Mouse (Mus musculus): ENCODE results near the gene Chst8. TPM values are rescaled to one million over a fixed set of nuclear protein-coding genes. Genes with fewer than 3 reads are reported as not detected.

Gene Chst8
- polyA plus RNA-seq, 1 experiment from 2014 or later, result 0.49 TPM

- Histone ChIP-seq H3K36me3 (ENCODE audit: control insufficient read depth, insufficient read depth, low read length) (no peaks in the 10 kb centered on the region), H3K4me1 (ENCODE audit: control insufficient read depth in 2 of 2, insufficient read depth in 2 of 2, low read length in 2 of 2) (peaks cover 0 to 5% of the 10 kb centered on the region in 2 experiments; a peak in 1 of 4 replicates), H3K4me3 (ENCODE audit: control insufficient read depth in 1 of 2, insufficient read depth in 1 of 2, low read depth in 1 of 2, low read length in 2 of 2) (no peak overlapping the region), H3K9ac (ENCODE audit: low read length) (no peak overlapping the region), H3K27me3 (ENCODE audit: control insufficient read depth, insufficient read depth, low read length) (0 out of 2 replicates have a peak, but pooled peaks cover 2% of the 10 kb centered on the region), H3K27ac (replicated peaks in 1 of 2; ENCODE audit: control insufficient read depth in 1 of 2, insufficient read depth in 1 of 2, low read depth in 2 of 2, low read length in 2 of 2) (no peak overlapping the region), H3K9me3 (ENCODE audit: control insufficient read depth, low read length) (0 out of 2 replicates have a peak, but pooled peaks cover 3% of the 10 kb centered on the region), H3K4me2 (ENCODE audit: low read length) (no peak overlapping the region)
- ATAC-seq (ENCODE audit: insufficient number of reproducible peaks, insufficient read depth, low FRiP score, low read depth), result no peak
- 74% methylated on average over 7 of the region's 7 CpGs for WGBS
Observed at GRCm38 (mm10) chr7:34750350-34750749, 62.2 kb downstream of the Chst8 start.

DNA sequence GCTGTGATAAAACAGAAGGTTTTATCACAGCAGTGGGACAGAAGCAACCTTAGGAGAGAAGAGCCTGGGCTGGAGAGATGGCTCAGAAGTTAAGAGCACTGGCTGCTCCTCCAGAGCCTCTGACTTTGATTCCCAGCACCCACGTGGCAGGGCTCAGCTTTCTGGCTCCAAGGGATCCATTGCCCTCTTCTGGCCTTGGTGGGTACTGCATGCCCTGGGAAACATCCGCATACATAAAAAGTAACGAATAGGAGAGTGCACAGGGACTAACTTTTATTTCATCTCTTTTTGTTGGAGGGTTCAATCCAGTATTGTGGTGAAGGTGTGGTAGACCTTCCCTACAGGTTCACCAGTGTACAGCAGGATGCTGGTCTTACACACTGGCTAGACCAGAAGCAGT lies 62.8 kb downstream of the Chst8 start:
- H3K9me3 ChIP-seq (ENCODE audit: control insufficient read depth, low read length), result 0 out of 2 replicates have a peak, but pooled peaks cover 3% of the 10 kb centered on the region
- ATAC-seq (ENCODE audit: insufficient number of reproducible peaks, insufficient read depth, low FRiP score, low read depth), result no peak
- WGBS, result 61% methylated on average over 3 of the region's 3 CpGs
- H3K4me1 ChIP-seq (ENCODE audit: control insufficient read depth in 2 of 2, insufficient read depth in 2 of 2, low read length in 2 of 2), result peaks cover 0 to 5% of the 10 kb centered on the region in 2 experiments; a peak in 1 of 4 replicates
- H3K27me3 ChIP-seq (ENCODE audit: control insufficient read depth, insufficient read depth, low read length), result 0 out of 2 replicates have a peak, but pooled peaks cover 2% of the 10 kb centered on the region
- no peak overlapping the region for H3K27ac ChIP-seq (replicated peaks in 1 of 2; ENCODE audit: control insufficient read depth in 1 of 2, insufficient read depth in 1 of 2, low read depth in 2 of 2, low read length in 2 of 2)
- no peaks in the 10 kb centered on the region for H3K36me3 ChIP-seq (ENCODE audit: control insufficient read depth, insufficient read depth, low read length)
- no peak overlapping the region for H3K4me3 ChIP-seq (ENCODE audit: control insufficient read depth in 1 of 2, insufficient read depth in 1 of 2, low read depth in 1 of 2, low read length in 2 of 2)
- no peak overlapping the region for H3K4me2 ChIP-seq (ENCODE audit: low read length)
- H3K9ac ChIP-seq (ENCODE audit: low read length), result no peak overlapping the region

DNA sequence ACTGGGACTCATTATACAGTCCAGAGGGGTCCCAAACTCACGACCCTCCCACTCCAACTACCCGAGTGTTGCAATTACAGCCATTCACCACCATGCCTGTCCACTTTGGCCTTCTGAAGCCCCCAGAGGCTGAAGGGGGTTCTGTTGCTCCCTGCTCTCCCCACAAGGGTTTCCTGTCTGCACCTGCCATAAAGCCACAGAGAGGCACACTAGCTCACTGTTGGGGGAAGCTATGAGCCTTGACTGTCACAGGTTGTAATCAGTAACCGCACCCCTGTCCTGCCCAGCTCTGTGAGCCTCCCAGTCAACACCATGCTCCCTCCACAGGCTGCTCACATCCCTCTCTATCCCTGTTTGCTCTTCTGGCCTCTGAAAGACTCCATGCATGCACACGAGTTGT lies 64.0 kb downstream of the Chst8 start:
- no peak for ATAC-seq (ENCODE audit: insufficient number of reproducible peaks, insufficient read depth, low FRiP score, low read depth)
- WGBS, result 73% methylated on average over 4 of the region's 4 CpGs

GRCm38 (mm10) chr7:34747661-34748060 lies 64.8 kb downstream of the Chst8 start:
- 83% methylated on average over 12 of the region's 12 CpGs for WGBS
- Histone ChIP-seq H3K9ac (ENCODE audit: low read length) (no peak overlapping the region), H3K4me1 (ENCODE audit: control insufficient read depth in 2 of 2, insufficient read depth in 2 of 2, low read length in 2 of 2) (peaks cover 0 to 5% of the 10 kb centered on the region in 2 experiments; a peak in 1 of 4 replicates), H3K9me3 (ENCODE audit: control insufficient read depth, low read length) (0 out of 2 replicates have a peak, but pooled peaks cover 3% of the 10 kb centered on the region), H3K4me2 (ENCODE audit: low read length) (no peak overlapping the region), H3K27ac (replicated peaks in 1 of 2; ENCODE audit: control insufficient read depth in 1 of 2, insufficient read depth in 1 of 2, low read depth in 2 of 2, low read length in 2 of 2) (no peak overlapping the region), H3K27me3 (ENCODE audit: control insufficient read depth, insufficient read depth, low read length) (0 out of 2 replicates have a peak, but pooled peaks cover 2% of the 10 kb centered on the region), H3K36me3 (ENCODE audit: control insufficient read depth, insufficient read depth, low read length) (no peaks in the 10 kb centered on the region), H3K4me3 (ENCODE audit: control insufficient read depth in 1 of 2, insufficient read depth in 1 of 2, low read depth in 1 of 2, low read length in 2 of 2) (no peak overlapping the region)
- no peak for ATAC-seq (ENCODE audit: insufficient number of reproducible peaks, insufficient read depth, low FRiP score, low read depth)

More for the DNA sequence above, 64.0 kb downstream of the Chst8 start:
- peaks cover 0 to 5% of the 10 kb centered on the region in 2 experiments; a peak in 1 of 4 replicates for H3K4me1 ChIP-seq (ENCODE audit: control insufficient read depth in 2 of 2, insufficient read depth in 2 of 2, low read length in 2 of 2)
- no peak overlapping the region for H3K27ac ChIP-seq (replicated peaks in 1 of 2; ENCODE audit: control insufficient read depth in 1 of 2, insufficient read depth in 1 of 2, low read depth in 2 of 2, low read length in 2 of 2)
- H3K4me3 ChIP-seq (ENCODE audit: control insufficient read depth in 1 of 2, insufficient read depth in 1 of 2, low read depth in 1 of 2, low read length in 2 of 2), result no peak overlapping the region
- no peaks in the 10 kb centered on the region for H3K36me3 ChIP-seq (ENCODE audit: control insufficient read depth, insufficient read depth, low read length)
- 0 out of 2 replicates have a peak, but pooled peaks cover 2% of the 10 kb centered on the region for H3K27me3 ChIP-seq (ENCODE audit: control insufficient read depth, insufficient read depth, low read length)
- no peak overlapping the region for H3K4me2 ChIP-seq (ENCODE audit: low read length)
- H3K9me3 ChIP-seq (ENCODE audit: control insufficient read depth, low read length), result 0 out of 2 replicates have a peak, but pooled peaks cover 3% of the 10 kb centered on the region
- H3K9ac ChIP-seq (ENCODE audit: low read length), result no peak overlapping the region

DNA sequence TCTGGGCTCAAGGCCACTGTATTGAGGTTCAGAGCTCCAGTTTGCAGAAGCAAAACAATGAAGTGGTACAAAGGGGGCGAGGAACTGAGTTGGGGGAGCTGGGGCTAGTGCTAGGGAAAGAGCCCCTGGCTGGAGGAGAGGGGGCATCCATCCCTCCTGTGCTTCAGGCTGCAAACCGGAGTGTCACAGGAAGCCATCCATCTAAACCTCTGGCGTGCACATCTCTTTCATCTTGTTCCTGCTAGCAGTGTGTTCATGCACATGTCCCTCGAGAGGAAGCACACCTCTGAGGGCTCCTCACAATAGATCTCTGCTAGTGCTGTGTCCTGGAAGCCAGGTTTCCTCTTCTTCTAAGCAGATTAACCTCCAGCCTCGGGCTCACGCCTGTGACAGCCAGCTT lies 65.9 kb downstream of the Chst8 start:
- H3K27me3 ChIP-seq (ENCODE audit: control insufficient read depth, insufficient read depth, low read length), result 0 out of 2 replicates have a peak, but pooled peaks cover 2% of the 10 kb centered on the region
- 41% methylated on average over 6 of the region's 6 CpGs for WGBS
- H3K9ac ChIP-seq (ENCODE audit: low read length), result no peak overlapping the region
- no peak overlapping the region for H3K4me3 ChIP-seq (ENCODE audit: control insufficient read depth in 1 of 2, insufficient read depth in 1 of 2, low read depth in 1 of 2, low read length in 2 of 2)
- H3K4me1 ChIP-seq (ENCODE audit: control insufficient read depth in 2 of 2, insufficient read depth in 2 of 2, low read length in 2 of 2), result no peaks in the 10 kb centered on the region
- ATAC-seq (ENCODE audit: insufficient number of reproducible peaks, insufficient read depth, low FRiP score, low read depth), result no peak
- H3K36me3 ChIP-seq (ENCODE audit: control insufficient read depth, insufficient read depth, low read length), result no peaks in the 10 kb centered on the region
- 0 out of 2 replicates have a peak, but pooled peaks cover 3% of the 10 kb centered on the region for H3K9me3 ChIP-seq (ENCODE audit: control insufficient read depth, low read length)
- H3K27ac ChIP-seq (replicated peaks in 1 of 2; ENCODE audit: control insufficient read depth in 1 of 2, insufficient read depth in 1 of 2, low read depth in 2 of 2, low read length in 2 of 2), result no peak overlapping the region
- no peak overlapping the region for H3K4me2 ChIP-seq (ENCODE audit: low read length)

GRCm38 (mm10) chr7:34746165-34746564 lies 66.3 kb downstream of the Chst8 start:
- H3K4me2 ChIP-seq (ENCODE audit: low read length), result no peak overlapping the region
- 0 out of 2 replicates have a peak, but pooled peaks cover 2% of the 10 kb centered on the region for H3K27me3 ChIP-seq (ENCODE audit: control insufficient read depth, insufficient read depth, low read length)
- 0 out of 2 replicates have a peak, but pooled peaks cover 3% of the 10 kb centered on the region for H3K9me3 ChIP-seq (ENCODE audit: control insufficient read depth, low read length)
- no peak overlapping the region for H3K27ac ChIP-seq (replicated peaks in 1 of 2; ENCODE audit: control insufficient read depth in 1 of 2, insufficient read depth in 1 of 2, low read depth in 2 of 2, low read length in 2 of 2)
- 57% methylated on average over 9 of the region's 9 CpGs for WGBS
- H3K9ac ChIP-seq (ENCODE audit: low read length), result no peak overlapping the region
- no peaks in the 10 kb centered on the region for H3K4me1 ChIP-seq (ENCODE audit: control insufficient read depth in 2 of 2, insufficient read depth in 2 of 2, low read length in 2 of 2)
- H3K36me3 ChIP-seq (ENCODE audit: control insufficient read depth, insufficient read depth, low read length), result no peaks in the 10 kb centered on the region
- H3K4me3 ChIP-seq (ENCODE audit: control insufficient read depth in 1 of 2, insufficient read depth in 1 of 2, low read depth in 1 of 2, low read length in 2 of 2), result no peak overlapping the region
- no peak for ATAC-seq (ENCODE audit: insufficient number of reproducible peaks, insufficient read depth, low FRiP score, low read depth)

DNA sequence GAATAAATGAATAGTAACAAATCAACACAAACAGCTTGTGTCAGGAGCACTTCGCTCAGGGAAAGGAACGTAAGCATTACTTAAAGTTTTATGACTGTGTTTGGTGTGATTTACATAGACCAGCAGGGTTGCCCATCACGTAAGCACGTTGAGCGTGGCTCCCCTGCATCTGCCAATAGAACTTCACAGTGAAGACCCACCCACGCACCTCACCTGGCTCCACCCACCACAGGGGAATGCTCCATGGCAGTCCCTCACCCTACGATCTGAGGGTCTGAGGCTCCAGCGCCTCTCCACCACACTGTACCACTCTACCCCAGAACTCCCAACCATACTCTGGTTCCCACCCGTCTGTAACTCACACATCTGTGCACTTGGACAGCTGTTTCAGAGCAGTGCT lies 67.1 kb downstream of the Chst8 start:
- Histone ChIP-seq H3K27ac (replicated peaks in 1 of 2; ENCODE audit: control insufficient read depth in 1 of 2, insufficient read depth in 1 of 2, low read depth in 2 of 2, low read length in 2 of 2) (no peak overlapping the region), H3K4me2 (ENCODE audit: low read length) (no peak overlapping the region)
- no peak for ATAC-seq (ENCODE audit: insufficient number of reproducible peaks, insufficient read depth, low FRiP score, low read depth)

GRCm38 (mm10) chr7:34744994-34745393 lies 67.5 kb downstream of the Chst8 start:
- no peak overlapping the region for H3K27ac ChIP-seq (replicated peaks in 1 of 2; ENCODE audit: control insufficient read depth in 1 of 2, insufficient read depth in 1 of 2, low read depth in 2 of 2, low read length in 2 of 2)
- 0 out of 2 replicates have a peak, but pooled peaks cover 3% of the 10 kb centered on the region for H3K9me3 ChIP-seq (ENCODE audit: control insufficient read depth, low read length)
- no peaks in the 10 kb centered on the region for H3K36me3 ChIP-seq (ENCODE audit: control insufficient read depth, insufficient read depth, low read length)
- ATAC-seq (ENCODE audit: insufficient number of reproducible peaks, insufficient read depth, low FRiP score, low read depth), result no peak
- H3K4me2 ChIP-seq (ENCODE audit: low read length), result no peak overlapping the region
- no peaks in the 10 kb centered on the region for H3K4me1 ChIP-seq (ENCODE audit: control insufficient read depth in 2 of 2, insufficient read depth in 2 of 2, low read length in 2 of 2)
- no peak overlapping the region for H3K9ac ChIP-seq (ENCODE audit: low read length)
- H3K4me3 ChIP-seq (ENCODE audit: control insufficient read depth in 1 of 2, insufficient read depth in 1 of 2, low read depth in 1 of 2, low read length in 2 of 2), result no peak overlapping the region
- 0 out of 2 replicates have a peak, but pooled peaks cover 2% of the 10 kb centered on the region for H3K27me3 ChIP-seq (ENCODE audit: control insufficient read depth, insufficient read depth, low read length)
- WGBS, result 80% methylated on average over 8 of the region's 8 CpGs

More for the DNA sequence above, 67.1 kb downstream of the Chst8 start:
- Histone ChIP-seq H3K4me3 (ENCODE audit: control insufficient read depth in 1 of 2, insufficient read depth in 1 of 2, low read depth in 1 of 2, low read length in 2 of 2) (no peak overlapping the region), H3K4me1 (ENCODE audit: control insufficient read depth in 2 of 2, insufficient read depth in 2 of 2, low read length in 2 of 2) (no peaks in the 10 kb centered on the region), H3K9me3 (ENCODE audit: control insufficient read depth, low read length) (0 out of 2 replicates have a peak, but pooled peaks cover 3% of the 10 kb centered on the region), H3K9ac (ENCODE audit: low read length) (no peak overlapping the region), H3K27me3 (ENCODE audit: control insufficient read depth, insufficient read depth, low read length) (0 out of 2 replicates have a peak, but pooled peaks cover 2% of the 10 kb centered on the region), H3K36me3 (ENCODE audit: control insufficient read depth, insufficient read depth, low read length) (no peaks in the 10 kb centered on the region)
- 80% methylated on average over 9 of the region's 9 CpGs for WGBS

Measured in heart, embryonic 14.5 days (tissue).